Mouse (Mus musculus): ENCODE results near the gene Sav1. TPM values are rescaled to one million over a fixed set of nuclear protein-coding genes. Genes with fewer than 3 reads are reported as not detected.

Gene Sav1
- total RNA-seq (2023) = 10 to 100 TPM; 50.7 to 57.4 TPM

DNA sequence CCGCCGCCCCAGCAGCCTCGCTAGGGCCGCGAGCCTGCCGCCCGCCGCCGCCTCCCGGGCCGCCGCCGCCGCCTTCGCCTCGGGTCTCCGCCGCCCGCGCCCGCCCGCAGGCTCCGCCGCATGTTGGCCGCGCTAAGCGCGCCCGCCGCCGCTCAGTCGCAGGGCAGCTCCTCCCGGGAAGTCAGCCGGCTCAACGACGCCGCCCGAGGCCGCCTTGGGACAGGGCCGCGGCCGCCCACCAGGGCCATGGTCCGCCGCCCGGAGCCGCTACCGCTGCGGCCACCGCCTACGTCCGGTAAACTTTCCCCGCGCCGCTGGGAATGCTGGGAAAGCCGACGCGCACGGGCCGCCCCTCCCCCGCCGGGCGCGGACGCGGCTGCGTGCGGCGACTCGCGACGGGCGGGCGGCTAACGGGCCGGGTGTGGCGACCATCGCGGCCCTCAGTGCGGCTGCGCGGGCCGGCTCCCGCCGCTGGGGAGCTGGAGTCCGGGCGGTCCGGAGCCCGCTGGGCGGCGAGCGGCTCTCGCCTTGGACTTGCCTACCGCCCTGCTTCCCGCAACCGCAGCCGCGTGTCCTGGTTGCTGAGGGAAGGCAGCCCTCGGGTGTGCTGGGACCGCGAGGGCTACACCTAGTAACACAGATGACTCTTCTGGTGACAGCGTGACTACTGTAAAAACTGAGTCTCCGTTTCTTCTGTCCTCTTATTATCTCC is at the start of gene Sav1:
Gene Sav1, minus strand, starts transcription at position 217 of the 712 bp plus-strand sequence.

Other genes with a start within 250 kb of the Sav1 start
- gene Cdkl1, start 195.7 kb downstream of the Sav1 start, total RNA-seq (2023) = 10 to 100 TPM; 14.1 to 15.1 TPM
- gene Atl1, start 94.4 kb downstream of the Sav1 start, total RNA-seq (2023) = 1 to 10 TPM; 2.0 to 6.2 TPM
- gene Map4k5, start 93.8 kb downstream of the Sav1 start, total RNA-seq (2023) = 10 to 100 TPM; 57.6 to 63.0 TPM
- gene Nin, start 126.7 kb upstream of the Sav1 start, total RNA-seq (2023) = 10 to 100 TPM; 86.0 to 87.5 TPM
- gene Abhd12b, start 167.1 kb upstream of the Sav1 start, total RNA-seq (2023) = not detected
- 1 to 10 TPM; 1.6 to 3.0 TPM for gene Pygl, start 244.5 kb upstream of the Sav1 start, total RNA-seq (2023)